Mouse (Mus musculus) lung, embryonic 16.5 days (tissue): ENCODE data around the gene Phactr1. TPM values are rescaled to one million over a fixed set of nuclear protein-coding genes. Genes with fewer than 3 reads are reported as not detected.

Source experiments
- ATAC-seq: fragments of 200-750 bp; cut with Nextera tagmentation; 2 replicates; pipeline ENCODE4 v1.8.0; 2017; ENCODE audit warnings: low read depth, mild to moderate bottlenecking, moderate library complexity
- H3K27ac ChIP-seq: fragments of 300-500 bp; sonication (generic); 2 replicates; pipeline ENCODE4 v1.5.1; 2014; ENCODE audit warnings: mild to moderate bottlenecking, control low read depth, low read length
- H3K27me3 ChIP-seq: fragments of 300-500 bp; sonication (generic); 2 replicates; pipeline ENCODE4 v1.6.1; 2014; ENCODE audit warnings: low read depth, low read length, mixed read lengths; ENCODE audit not compliant: control insufficient read depth, insufficient read depth
- H3K36me3 ChIP-seq: fragments of 300-500 bp; sonication (generic); 2 replicates; pipeline ENCODE4 v1.6.1; 2014; ENCODE audit warnings: low read length; ENCODE audit not compliant: control insufficient read depth, insufficient read depth
- H3K4me1 ChIP-seq: fragments of 300-500 bp; sonication (generic); replicated peaks from 2 replicates; pipeline ENCODE4 v1.6.1; 2014; ENCODE audit warnings: low read length, mixed read lengths; ENCODE audit not compliant: control insufficient read depth, insufficient read depth
- H3K4me2 ChIP-seq: fragments of 300-500 bp; sonication (generic); 2 replicates; pipeline ENCODE4 v1.6.1; 2014; ENCODE audit warnings: low read depth, low read length, control low read depth
- H3K4me3 ChIP-seq: fragments of 300-500 bp; sonication (generic); 2 replicates; pipeline ENCODE4 v1.5.1; 2014; ENCODE audit warnings: mild to moderate bottlenecking, low read length, control low read depth
- H3K9ac ChIP-seq: fragments of 300-500 bp; sonication (generic); 2 replicates; pipeline ENCODE4 v1.6.1; 2014; ENCODE audit warnings: low read length, control low read depth
- H3K9me3 ChIP-seq: fragments of 300-500 bp; sonication (generic); 2 replicates; pipeline ENCODE4 v1.6.1; 2016; ENCODE audit warnings: low read length; ENCODE audit not compliant: control insufficient read depth
- WGBS: fragments of 180-500 bp; shearing (Covaris S2); extraction: QIAGEN DNeasy Blood & Tissue Kit; methylation state at CpG from one replicate; pipeline ENCODE4 v1.1.7; 2014; 5-methylcytosine and 5-hydroxymethylcytosine counted together
- polyA plus RNA-seq: library from polyadenylated mRNA; unstranded; fragments of >200 nt; fragmentation: Nextera tagmentation; extraction: Ambion mirVana; gene quantifications from 2 replicates; pipeline ENCODE4 v1.2.1, GENCODE M21; 2015

Gene Phactr1
- polyA plus RNA-seq, 1 experiment from 2014 or later, result 8.1 TPM

DNA sequence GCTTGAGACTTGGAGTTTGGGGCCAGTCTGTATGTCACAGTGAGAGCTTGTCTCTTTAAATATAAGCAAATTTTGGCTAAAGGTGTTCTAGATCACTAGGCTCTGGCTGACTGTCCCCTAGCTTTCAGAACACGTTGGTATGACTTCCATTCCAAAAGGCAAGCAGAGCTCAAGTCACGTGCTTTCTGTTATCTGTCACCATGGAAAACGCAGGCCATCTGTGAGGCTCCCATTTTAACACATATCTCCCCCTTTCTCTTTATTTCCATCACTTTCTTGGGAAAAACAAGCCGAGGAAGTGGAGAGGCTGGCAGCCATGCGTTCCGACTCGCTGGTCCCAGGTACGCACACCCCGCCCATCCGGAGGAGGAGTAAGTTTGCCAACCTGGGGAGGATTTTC lies 275.9 kb downstream of the Phactr1 start:
- Histone ChIP-seq H3K27ac (no peak overlapping the region), H3K4me1 (no peaks in the 10 kb centered on the region), H3K36me3 (no peaks in the 10 kb centered on the region), H3K9ac (no peak overlapping the region), H3K4me3 (no peak overlapping the region), H3K4me2 (no peak overlapping the region), H3K9me3 (no peaks in the 10 kb centered on the region), H3K27me3 (no peaks in the 10 kb centered on the region)
- ATAC-seq, result no peak
- WGBS, result 76% methylated on average over 10 of the region's 10 CpGs

DNA sequence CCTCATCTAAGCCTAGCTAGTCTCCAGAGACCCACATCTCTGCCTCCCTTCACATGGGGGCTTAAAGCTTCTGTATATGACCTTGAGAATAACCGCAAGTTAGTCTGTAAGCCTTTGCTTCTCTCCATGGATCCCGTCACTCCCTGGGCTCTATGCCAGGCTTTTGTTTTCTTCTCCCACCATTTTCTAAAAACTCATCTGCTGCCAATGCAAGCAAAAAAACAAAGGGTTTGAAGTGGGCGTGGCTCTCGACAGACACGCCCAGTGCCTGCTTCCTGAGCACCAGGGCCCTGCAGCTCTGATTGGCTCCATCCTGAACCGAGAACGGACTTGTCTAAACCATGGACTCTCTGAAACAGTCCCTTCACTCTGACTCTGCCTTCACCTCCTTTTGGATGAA lies 277.4 kb downstream of the Phactr1 start:
- no peak overlapping the region for H3K4me3 ChIP-seq
- no peaks in the 10 kb centered on the region for H3K9me3 ChIP-seq
- no peak overlapping the region for H3K4me2 ChIP-seq
- no peaks in the 10 kb centered on the region for H3K4me1 ChIP-seq
- H3K27ac ChIP-seq, result no peak overlapping the region
- no peaks in the 10 kb centered on the region for H3K27me3 ChIP-seq
- no peaks in the 10 kb centered on the region for H3K36me3 ChIP-seq
- 49% methylated on average over 7 of the region's 7 CpGs for WGBS
- no peak overlapping the region for H3K9ac ChIP-seq
- ATAC-seq, result peak; percentile 43; the same call in 1 of the 2 replicates

DNA sequence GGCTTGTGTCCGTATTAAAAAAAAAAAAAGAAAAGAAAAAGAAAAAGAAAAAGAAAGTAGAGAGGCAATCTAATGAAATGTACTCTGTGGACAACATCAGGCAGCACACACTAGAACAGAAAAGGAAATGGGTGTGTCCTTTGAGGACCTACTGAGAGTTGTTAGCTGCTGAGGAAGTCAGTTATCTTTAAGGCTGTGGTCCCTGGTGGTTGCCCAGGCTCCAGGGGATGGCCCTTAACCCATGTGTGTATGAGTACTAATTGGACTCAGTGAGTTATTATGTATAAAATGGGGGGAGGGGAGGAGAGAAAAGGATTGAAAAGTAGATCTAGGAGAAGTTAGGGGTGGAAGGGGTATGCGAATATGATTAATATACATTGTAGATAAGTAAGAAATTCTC lies 278.4 kb downstream of the Phactr1 start:
- 84% methylated on average over 2 of the region's 2 CpGs for WGBS
- H3K27ac ChIP-seq, result no peak overlapping the region
- H3K4me2 ChIP-seq, result no peak overlapping the region
- no peak for ATAC-seq
- H3K4me3 ChIP-seq, result no peak overlapping the region
- no peaks in the 10 kb centered on the region for H3K4me1 ChIP-seq
- H3K9me3 ChIP-seq, result no peaks in the 10 kb centered on the region
- no peak overlapping the region for H3K9ac ChIP-seq
- no peaks in the 10 kb centered on the region for H3K36me3 ChIP-seq
- H3K27me3 ChIP-seq, result no peaks in the 10 kb centered on the region

DNA sequence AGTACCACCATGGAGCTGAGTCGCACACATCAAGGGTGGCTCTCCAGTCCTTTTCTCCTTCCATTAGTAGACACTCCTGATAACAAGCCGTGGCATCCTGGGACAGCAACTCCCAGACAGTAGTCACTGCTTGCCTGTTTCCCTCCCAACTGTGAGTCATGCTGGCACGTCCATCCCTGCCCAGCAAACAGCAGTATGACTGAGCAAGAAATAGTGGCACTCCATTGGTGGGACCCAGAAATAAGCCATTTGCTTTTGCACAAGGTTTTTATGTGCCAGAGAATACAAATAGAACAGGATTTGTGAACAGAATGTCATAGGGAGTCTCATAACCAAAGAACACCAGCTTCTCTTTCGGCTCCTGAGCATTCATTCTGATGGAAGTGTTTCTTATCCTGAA lies 281.1 kb downstream of the Phactr1 start:
- Histone ChIP-seq H3K4me1 (no peaks in the 10 kb centered on the region), H3K9me3 (no peaks in the 10 kb centered on the region), H3K36me3 (no peaks in the 10 kb centered on the region), H3K9ac (no peak overlapping the region), H3K27ac (no peak overlapping the region), H3K4me2 (no peak overlapping the region), H3K4me3 (no peak overlapping the region), H3K27me3 (no peaks in the 10 kb centered on the region)
- WGBS, result 85% methylated on average over 4 of the region's 4 CpGs
- no peak for ATAC-seq

DNA sequence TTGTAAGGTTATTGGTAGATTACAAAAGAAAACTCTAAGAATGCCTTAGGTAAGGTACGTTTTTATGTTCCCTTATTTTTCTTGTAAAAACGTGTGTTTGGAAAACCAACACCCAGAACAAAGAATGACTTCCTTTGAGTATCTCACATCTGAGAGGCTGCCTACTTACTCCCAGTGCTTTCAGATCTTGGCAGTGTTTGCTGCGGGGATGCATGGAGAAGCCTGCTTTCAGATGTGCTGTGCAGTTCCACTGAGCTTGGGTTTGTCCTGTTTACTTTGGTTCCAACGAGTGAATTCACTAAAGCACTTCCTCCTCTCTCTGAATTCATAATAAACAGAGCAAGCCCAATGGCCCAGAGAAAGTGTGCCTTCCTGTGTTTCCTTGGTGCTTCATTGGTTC lies 288.1 kb downstream of the Phactr1 start:
- Histone ChIP-seq H3K27me3 (no peaks in the 10 kb centered on the region), H3K4me3 (no peak overlapping the region), H3K36me3 (no peaks in the 10 kb centered on the region), H3K9ac (no peak overlapping the region), H3K9me3 (no peaks in the 10 kb centered on the region), H3K4me1 (no peaks in the 10 kb centered on the region), H3K27ac (no peak overlapping the region), H3K4me2 (no peak overlapping the region)
- no peak for ATAC-seq
- 52% methylated on average over 4 of the region's 4 CpGs for WGBS

DNA sequence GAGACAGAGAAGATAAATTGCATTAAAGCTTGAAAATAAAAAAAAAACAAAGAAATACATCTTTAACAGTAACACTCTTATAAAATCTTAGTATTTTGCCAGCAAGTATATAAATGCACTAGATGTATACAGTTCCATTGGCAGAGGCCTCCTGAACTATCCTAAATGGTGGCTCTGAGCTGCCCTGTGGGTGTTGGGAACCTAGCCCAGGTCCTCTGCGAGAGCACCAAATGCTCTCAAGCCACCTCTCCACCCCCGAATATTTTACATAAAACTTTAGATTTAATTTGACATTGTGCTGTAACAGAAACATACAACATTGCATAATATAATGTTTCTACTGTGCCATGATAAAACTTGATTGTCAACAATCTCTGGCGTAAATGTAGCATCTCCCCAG lies 293.1 kb downstream of the Phactr1 start:
- Histone ChIP-seq H3K4me1 (no peaks in the 10 kb centered on the region), H3K4me3 (no peak overlapping the region), H3K9me3 (no peaks in the 10 kb centered on the region), H3K9ac (no peak overlapping the region), H3K36me3 (no peaks in the 10 kb centered on the region), H3K27ac (no peak overlapping the region), H3K27me3 (no peaks in the 10 kb centered on the region), H3K4me2 (no peak overlapping the region)
- no peak for ATAC-seq
- WGBS, result 70% methylated on average over 3 of the region's 3 CpGs

DNA sequence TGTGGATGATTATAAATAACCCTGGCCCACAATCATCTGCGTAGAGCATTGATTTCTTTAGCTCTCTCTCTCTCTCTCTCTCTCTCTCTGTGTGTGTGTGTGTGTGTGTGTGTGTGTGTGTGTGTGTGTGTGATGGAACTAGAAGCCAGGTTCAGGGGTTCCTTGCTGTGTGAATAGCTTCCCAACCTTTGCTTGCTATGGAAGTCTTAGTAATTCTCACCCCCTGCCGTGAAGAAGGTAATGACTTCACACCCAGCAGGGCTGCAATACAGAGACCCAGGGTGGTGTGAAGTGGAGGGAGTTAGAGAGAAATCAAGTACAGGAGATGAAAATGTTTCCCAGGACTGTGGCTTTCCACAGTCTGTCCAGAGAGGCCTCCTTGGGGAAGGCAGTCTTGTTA lies 293.5 kb downstream of the Phactr1 start:
- no peak for ATAC-seq
- Histone ChIP-seq H3K9me3 (no peaks in the 10 kb centered on the region), H3K27ac (no peak overlapping the region), H3K9ac (no peak overlapping the region), H3K36me3 (no peaks in the 10 kb centered on the region), H3K4me1 (no peaks in the 10 kb centered on the region), H3K27me3 (no peaks in the 10 kb centered on the region), H3K4me3 (no peak overlapping the region), H3K4me2 (no peak overlapping the region)
- WGBS, result 60% methylated on average over 2 of the region's 2 CpGs

DNA sequence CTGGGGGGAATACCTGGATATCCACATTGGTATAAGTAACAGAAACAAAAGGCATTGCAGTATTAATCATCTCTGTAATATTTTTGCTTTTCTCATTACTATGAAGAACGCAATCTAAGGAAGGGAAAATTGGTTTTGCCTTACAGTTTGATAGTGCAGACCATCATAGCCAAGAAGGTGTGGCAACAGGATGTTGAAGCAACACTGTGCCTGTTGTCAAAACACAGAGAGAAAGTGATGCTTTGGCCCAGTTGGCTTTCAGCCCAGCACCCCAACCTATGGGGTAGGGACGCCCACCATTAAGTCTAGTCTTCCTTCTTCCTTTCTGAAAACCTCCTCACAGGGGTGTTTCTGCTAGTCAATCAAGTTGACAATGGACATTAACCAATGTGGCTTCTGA lies 294.1 kb downstream of the Phactr1 start:
- Histone ChIP-seq H3K4me1 (no peaks in the 10 kb centered on the region), H3K9me3 (no peaks in the 10 kb centered on the region), H3K27ac (no peak overlapping the region), H3K4me3 (no peak overlapping the region), H3K4me2 (no peak overlapping the region), H3K9ac (no peak overlapping the region), H3K36me3 (no peaks in the 10 kb centered on the region), H3K27me3 (no peaks in the 10 kb centered on the region)
- no peak for ATAC-seq
- WGBS, result 79% methylated on average over 2 of the region's 2 CpGs

DNA sequence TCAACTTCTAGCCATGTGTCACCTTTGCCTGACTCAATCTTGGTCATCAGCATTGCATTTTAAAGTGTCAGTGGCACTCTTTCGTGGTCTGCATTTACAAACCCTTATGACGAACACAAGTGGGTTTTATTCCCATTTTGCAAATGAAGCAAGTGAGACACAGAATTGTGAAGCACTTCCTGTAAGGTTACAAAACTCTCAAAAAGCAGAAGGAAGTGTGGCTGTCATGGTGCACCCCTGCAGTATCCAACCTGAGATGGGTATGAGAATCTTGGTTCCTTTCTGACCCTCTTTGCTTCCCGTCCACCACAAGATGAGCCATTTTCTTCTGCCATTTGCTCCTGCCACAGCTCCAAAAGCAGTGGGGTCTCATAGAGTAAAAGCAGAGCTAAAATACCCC lies 295.7 kb downstream of the Phactr1 start:
- H3K4me1 ChIP-seq, result 0 out of 2 replicates have a peak, but pooled peaks cover 4% of the 10 kb centered on the region
- no peak for ATAC-seq
- no peak overlapping the region for H3K9ac ChIP-seq
- no peaks in the 10 kb centered on the region for H3K9me3 ChIP-seq
- H3K27ac ChIP-seq, result no peak overlapping the region
- no peaks in the 10 kb centered on the region for H3K36me3 ChIP-seq
- 90% methylated on average over 3 of the region's 3 CpGs for WGBS
- H3K27me3 ChIP-seq, result no peaks in the 10 kb centered on the region
- no peak overlapping the region for H3K4me3 ChIP-seq
- H3K4me2 ChIP-seq, result no peak overlapping the region

DNA sequence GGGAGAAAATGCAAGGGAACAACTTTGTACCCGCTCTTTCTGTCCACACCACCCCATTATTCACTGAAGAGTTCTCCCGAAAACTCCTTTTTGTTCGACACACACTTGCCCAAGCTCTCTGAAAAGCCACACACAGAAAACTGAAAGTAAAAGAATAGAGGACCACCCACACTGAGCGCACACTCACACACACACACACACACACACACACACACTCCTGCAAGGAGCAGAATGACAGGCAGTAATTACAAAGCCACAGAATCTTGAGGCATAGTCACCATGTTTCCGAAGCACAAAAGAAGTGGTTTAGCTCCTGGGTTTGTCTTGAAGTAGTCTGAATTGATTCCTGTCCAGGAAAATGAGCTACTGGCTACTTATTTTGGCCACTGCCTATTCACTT lies 296.5 kb downstream of the Phactr1 start:
- WGBS, result 62% methylated on average over 5 of the region's 5 CpGs
- Histone ChIP-seq H3K27me3 (no peaks in the 10 kb centered on the region), H3K36me3 (no peaks in the 10 kb centered on the region)

More for the DNA sequence above, 296.5 kb downstream of the Phactr1 start:
- Histone ChIP-seq H3K27ac (no peak overlapping the region), H3K9ac (no peak overlapping the region), H3K4me2 (no peak overlapping the region), H3K4me1 (0 out of 2 replicates have a peak, but pooled peaks cover 4% of the 10 kb centered on the region), H3K4me3 (no peak overlapping the region), H3K9me3 (no peaks in the 10 kb centered on the region)
- no peak for ATAC-seq
